Mouse (Mus musculus): ENCODE results near the gene Cts3.
"Not testable (repeated sequence)": the region's sequence is repeated elsewhere in the genome, so short reads cannot be mapped to it uniquely, and the experiment has no call there.

Cts3 gene

DNA sequence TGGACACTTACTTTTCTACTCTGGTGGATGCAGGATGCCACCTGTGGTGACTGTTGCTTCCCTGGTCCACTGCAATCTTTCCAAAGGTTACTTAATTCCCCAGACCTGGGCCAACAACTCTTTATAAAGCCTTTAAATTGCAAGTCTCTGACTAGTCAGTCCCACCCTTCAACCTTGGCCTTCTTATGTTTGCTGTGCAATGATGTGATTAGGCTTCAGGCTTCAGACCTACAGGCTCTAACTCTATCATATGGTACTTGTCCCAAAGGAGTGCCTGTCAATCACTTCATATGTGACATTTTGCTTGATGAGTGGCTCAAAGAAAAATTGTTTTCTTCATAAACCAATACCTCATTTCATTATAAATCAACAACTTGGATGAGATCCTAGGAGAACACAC, at the start of gene Cts3:
Cts3 (minus strand) TSS at position 101 of the 400 bp plus-strand sequence.
- no peak for DNase-seq

DNA sequence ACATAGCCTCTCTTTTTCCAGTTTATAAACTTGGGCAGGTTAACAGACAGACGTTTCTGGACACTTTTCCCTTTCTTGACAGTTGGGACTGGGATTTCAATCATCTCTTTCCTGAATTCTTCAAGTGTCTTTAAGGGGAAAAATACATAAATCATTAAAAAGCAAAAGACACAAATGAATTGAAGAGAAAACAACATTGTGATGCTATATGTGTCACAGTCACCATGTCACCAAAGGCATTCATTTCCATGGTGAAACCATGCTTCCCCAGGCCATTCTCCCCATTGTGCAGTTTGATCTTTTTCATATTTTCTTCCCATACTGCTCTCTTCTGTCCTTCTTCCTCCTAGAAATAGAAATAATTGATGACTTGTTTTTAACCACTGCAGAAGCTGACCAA, 1.9 kb downstream of the Cts3 start, which contains the start of gene Gm49352:
Gm49352 (minus strand) TSS at position 101 of the 400 bp plus-strand sequence.
- not testable (repeated sequence) for DNase-seq

DNA sequence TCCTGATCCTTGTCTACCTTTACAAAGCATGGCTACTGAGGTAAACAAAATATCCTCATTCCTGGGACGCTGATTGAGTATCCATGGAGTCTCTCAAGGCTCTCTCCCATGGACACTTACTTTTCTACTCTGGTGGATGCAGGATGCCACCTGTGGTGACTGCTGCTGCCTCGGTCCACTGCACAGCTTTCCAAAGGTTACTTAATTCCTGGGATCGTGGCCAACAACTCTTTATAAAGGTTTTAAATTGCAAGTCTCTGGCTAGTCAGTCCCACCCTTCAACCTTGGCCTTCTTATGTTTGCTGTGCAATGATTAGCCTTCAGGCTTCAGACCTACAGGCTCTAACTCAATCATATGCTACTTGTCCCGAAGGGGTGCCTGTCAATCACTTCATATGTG, 28.3 kb downstream of the Cts3 start, which contains the start of gene Ctsm:
Ctsm (minus strand) TSS at position 209 of the 400 bp plus-strand sequence.
- no peak for DNase-seq

Data from lung, postnatal 4 days (tissue).